Mouse (Mus musculus): Measurements from ENCODE around the gene Farp2. TPM values are rescaled to one million over a fixed set of nuclear protein-coding genes. Genes with fewer than 3 reads are reported as not detected.

Gene Farp2
- polyA plus RNA-seq, 1 experiment from 2014 or later = 6.3 TPM

DNA sequence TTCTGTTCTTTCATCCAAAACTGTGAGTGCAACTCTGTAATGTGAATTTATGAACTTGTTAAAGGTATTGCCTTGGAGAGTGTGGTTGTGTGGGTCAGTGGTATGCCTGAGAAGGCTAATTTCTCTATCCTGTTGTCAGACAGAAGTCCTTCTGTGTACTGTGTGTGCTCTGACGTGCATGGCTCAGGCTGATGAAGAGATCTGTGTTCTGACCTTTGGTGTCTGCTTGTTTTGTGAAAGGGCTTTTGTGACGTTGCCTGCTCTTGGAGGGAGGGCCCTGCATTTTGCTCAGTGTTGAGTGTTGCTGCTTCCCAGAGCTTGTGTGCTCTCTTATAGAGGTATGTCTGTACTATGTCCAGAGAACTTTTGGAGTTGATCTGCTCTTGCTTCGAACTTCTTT, 55.1 kb downstream of the Farp2 start:
- no peak overlapping the region for H3K27ac ChIP-seq (replicated peaks)
- H3K9me3 ChIP-seq = no peaks in the 10 kb centered on the region
- ATAC-seq (ENCODE audit: low read depth) = no peak; the same call in 1 of the 2 replicates
- no peaks in the 10 kb centered on the region for H3K27me3 ChIP-seq
- 44% methylated on average over 3 of the region's 3 CpGs for WGBS
- no peaks in the 10 kb centered on the region for H3K4me1 ChIP-seq (replicated peaks)
- H3K9ac ChIP-seq = no peak overlapping the region
- peaks cover 14% of the 10 kb centered on the region for H3K36me3 ChIP-seq
- no peak overlapping the region for H3K4me2 ChIP-seq
- no peak overlapping the region for H3K4me3 ChIP-seq

DNA sequence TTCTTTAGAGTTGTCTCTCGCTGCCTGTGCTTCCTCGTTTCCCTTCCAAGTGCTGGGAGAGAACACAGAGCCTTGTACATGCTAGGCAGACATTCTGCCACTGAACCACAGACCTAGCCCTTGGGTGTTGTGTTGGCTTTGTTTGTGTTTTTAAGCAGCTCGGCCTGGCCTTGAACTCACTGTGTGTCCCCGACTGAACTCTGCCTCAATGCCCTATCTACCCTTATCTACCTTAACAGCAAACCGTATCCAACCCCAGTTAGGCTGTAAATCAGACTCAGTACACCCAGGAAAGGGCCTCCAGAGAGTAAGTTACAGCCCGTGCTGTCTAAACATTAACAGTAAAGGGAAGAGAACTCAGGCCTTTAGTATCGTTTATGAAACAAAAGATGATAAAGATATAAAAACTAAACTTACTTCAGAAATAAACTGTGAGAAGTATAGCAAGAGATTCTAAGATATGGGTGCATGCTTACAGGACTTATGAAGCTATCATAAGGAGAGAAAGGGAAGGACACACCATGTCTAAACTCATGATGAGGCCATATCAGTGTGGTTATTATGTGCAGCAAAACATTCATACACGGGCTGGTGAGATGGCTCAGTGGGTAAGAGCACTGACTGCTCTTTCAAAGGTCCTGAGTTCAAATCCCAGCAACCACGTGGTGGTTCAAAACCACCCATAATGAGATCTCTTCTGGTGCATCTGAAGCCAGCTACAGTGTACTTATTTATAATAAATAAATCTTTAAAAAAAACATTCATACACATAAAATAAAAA, 56.0 kb downstream of the Farp2 start:
- no peak overlapping the region for H3K4me3 ChIP-seq
- peaks cover 16% of the 10 kb centered on the region for H3K36me3 ChIP-seq
- no peaks in the 10 kb centered on the region for H3K27me3 ChIP-seq
- WGBS = 83% methylated on average over 9 of the region's 9 CpGs
- no peaks in the 10 kb centered on the region for H3K9me3 ChIP-seq
- H3K9ac ChIP-seq = no peak overlapping the region
- ATAC-seq (ENCODE audit: low read depth) = no peak
- no peak overlapping the region for H3K4me2 ChIP-seq
- no peaks in the 10 kb centered on the region for H3K4me1 ChIP-seq (replicated peaks)
- H3K27ac ChIP-seq (replicated peaks) = no peak overlapping the region

DNA sequence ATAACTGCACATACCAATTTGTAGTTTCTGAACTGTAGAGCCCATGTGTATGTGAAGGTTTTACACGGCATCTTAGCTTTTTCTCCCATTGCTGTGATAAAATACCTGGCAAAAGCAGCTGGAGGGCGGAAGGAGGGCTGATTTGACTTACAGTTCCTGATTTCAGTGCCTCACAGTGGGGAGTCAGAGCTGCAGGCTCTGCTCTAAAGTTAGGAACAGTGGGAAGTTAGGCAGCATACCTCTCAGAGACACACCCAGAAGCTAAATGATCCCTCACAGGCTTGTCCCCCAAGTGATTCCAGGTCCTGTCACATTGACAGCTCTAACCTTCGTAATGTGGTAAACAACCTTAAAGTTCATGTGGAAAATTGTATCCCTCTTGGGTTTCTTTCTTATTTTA, 65.2 kb downstream of the Farp2 start:
- ATAC-seq (ENCODE audit: low read depth) = no peak
- no peaks in the 10 kb centered on the region for H3K9me3 ChIP-seq
- 78% methylated on average over 3 of the region's 3 CpGs for WGBS
- H3K4me2 ChIP-seq = no peak overlapping the region
- peaks cover 28% of the 10 kb centered on the region for H3K36me3 ChIP-seq
- H3K9ac ChIP-seq = no peak overlapping the region
- H3K27ac ChIP-seq (replicated peaks) = no peak overlapping the region
- no peaks in the 10 kb centered on the region for H3K4me1 ChIP-seq (replicated peaks)
- no peaks in the 10 kb centered on the region for H3K27me3 ChIP-seq
- H3K4me3 ChIP-seq = no peak overlapping the region

DNA sequence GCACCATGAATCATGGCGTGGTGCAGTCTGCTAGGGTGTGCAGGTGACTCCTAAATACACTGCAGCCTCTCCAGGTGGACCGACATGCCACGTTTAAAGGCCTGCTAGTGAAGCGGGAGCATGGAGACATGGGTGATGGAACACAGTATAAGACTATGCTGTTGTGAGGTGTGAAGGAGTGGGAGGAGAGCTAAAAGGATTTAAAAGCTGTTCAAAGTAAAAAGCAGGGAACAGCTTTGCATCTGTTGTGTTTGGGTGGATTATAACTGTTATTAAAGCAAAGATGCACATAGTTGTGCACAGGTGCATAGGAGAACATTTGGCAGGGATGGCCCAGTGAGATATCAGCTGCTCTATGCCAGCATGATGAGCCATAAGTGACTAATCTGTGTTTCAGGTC, 66.0 kb downstream of the Farp2 start:
- no peak for ATAC-seq (ENCODE audit: low read depth)
- no peaks in the 10 kb centered on the region for H3K4me1 ChIP-seq (replicated peaks)
- no peak overlapping the region for H3K27ac ChIP-seq (replicated peaks)
- no peak overlapping the region for H3K9ac ChIP-seq
- no peaks in the 10 kb centered on the region for H3K9me3 ChIP-seq
- H3K4me2 ChIP-seq = no peak overlapping the region
- no peak overlapping the region for H3K4me3 ChIP-seq
- peaks cover 27% of the 10 kb centered on the region for H3K36me3 ChIP-seq
- 87% methylated on average over 4 of the region's 4 CpGs for WGBS
- H3K27me3 ChIP-seq = no peaks in the 10 kb centered on the region

DNA sequence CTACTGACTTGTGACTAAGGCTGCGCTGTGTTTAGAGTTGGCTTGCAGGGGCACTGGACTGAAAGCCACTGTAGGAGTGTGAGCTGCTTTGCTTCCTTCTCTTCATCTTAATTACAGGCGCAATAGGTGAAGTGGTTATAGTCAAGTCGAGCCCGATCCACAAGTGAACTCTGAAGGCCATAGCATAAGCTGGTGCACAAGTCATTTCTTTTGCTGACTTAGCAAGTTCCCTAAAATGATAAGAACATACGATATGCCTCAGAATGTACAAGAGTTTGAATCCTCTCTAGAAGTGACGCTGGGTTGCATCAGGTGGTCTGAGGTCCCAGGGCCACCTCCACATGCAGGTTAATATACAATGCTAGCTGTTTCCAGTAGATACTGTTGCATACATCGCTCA, 69.7 kb downstream of the Farp2 start:
- no peak for ATAC-seq (ENCODE audit: low read depth)
- no peak overlapping the region for H3K4me2 ChIP-seq
- peaks cover 24% of the 10 kb centered on the region for H3K36me3 ChIP-seq
- H3K27ac ChIP-seq (replicated peaks) = no peak overlapping the region
- 94% methylated on average over 7 of the region's 7 CpGs for WGBS
- no peaks in the 10 kb centered on the region for H3K27me3 ChIP-seq
- H3K9me3 ChIP-seq = no peaks in the 10 kb centered on the region
- no peak overlapping the region for H3K9ac ChIP-seq
- H3K4me1 ChIP-seq (replicated peaks) = no peaks in the 10 kb centered on the region
- H3K4me3 ChIP-seq = no peak overlapping the region

DNA sequence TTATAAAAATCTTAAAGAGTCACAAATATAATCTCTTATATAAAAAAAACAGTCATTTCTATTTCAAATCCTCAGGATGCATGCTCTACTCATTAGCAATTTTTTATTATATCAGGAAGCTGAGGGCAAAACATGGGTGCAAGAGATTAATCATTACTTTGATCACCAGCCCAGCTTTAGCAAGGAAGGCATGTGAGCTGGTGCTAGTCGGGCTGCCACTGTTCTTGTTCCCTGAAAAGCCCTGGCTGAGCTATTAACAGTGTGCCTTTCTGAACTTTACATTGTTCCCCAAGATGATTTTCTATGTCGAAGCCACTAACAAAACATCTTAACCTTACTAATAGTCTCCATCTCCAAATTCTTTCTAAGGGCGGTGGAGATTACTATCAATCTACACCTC, 76.5 kb downstream of the Farp2 start:
- H3K4me3 ChIP-seq = no peak overlapping the region
- no peaks in the 10 kb centered on the region for H3K4me1 ChIP-seq (replicated peaks)
- H3K27me3 ChIP-seq = no peaks in the 10 kb centered on the region
- no peak overlapping the region for H3K9ac ChIP-seq
- no peak overlapping the region for H3K4me2 ChIP-seq
- H3K36me3 ChIP-seq = 0 out of 2 replicates have a peak, but pooled peaks cover 8% of the 10 kb centered on the region
- H3K9me3 ChIP-seq = no peaks in the 10 kb centered on the region
- 80% methylated on average over 3 of the region's 3 CpGs for WGBS
- H3K27ac ChIP-seq (replicated peaks) = no peak overlapping the region
- ATAC-seq (ENCODE audit: low read depth) = no peak

DNA sequence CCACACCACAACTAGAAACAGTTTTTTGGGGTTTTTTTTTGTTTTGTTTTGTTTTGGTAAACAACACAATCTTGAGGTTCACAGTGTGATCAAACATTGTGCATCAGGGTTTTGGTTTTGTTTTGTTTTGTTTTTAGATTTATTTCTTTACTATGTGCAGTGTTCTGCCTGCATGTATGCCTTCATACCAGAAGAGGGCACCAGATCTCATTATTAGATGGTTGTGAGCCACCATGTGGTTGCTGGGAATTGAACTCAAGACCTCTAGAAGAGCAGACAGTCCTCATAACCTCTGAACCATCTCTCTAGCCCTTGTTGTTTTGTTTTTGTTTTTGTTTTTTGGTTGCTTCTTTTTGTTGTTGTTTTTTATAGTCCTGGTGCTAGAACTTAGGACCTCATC, 82.1 kb downstream of the Farp2 start:
- Histone ChIP-seq H3K9ac (no peak overlapping the region), H3K27ac (replicated peaks) (no peak overlapping the region), H3K9me3 (no peaks in the 10 kb centered on the region), H3K36me3 (no peaks in the 10 kb centered on the region), H3K4me1 (replicated peaks) (no peaks in the 10 kb centered on the region), H3K4me2 (no peak overlapping the region), H3K27me3 (no peaks in the 10 kb centered on the region), H3K4me3 (no peak overlapping the region)
- no peak for ATAC-seq (ENCODE audit: low read depth)

DNA sequence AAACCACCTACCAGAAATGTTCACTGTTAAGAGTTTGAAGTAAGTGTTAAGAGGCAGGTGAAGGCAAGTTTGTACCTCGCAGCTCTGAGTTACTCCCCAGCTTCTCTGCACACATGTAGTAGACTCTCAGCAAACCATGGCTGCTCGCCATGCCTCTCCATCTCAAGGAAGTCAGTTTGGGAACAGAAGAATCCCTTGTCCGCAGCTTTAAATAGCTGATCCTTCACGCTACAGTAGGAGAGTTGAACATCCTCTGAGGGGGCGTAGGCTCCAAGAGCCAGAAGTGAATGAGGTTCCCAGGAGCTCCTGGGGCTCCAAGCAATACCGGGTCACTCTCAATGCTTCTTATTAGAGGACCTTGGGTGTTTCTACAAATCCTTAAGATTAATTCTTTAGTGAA, 84.0 kb downstream of the Farp2 start:
- H3K9me3 ChIP-seq = no peaks in the 10 kb centered on the region
- no peaks in the 10 kb centered on the region for H3K27me3 ChIP-seq
- no peak overlapping the region for H3K4me2 ChIP-seq
- 74% methylated on average over 6 of the region's 6 CpGs for WGBS
- H3K36me3 ChIP-seq = no peaks in the 10 kb centered on the region
- no peak overlapping the region for H3K9ac ChIP-seq
- no peaks in the 10 kb centered on the region for H3K4me1 ChIP-seq (replicated peaks)
- no peak overlapping the region for H3K4me3 ChIP-seq
- no peak for ATAC-seq (ENCODE audit: low read depth)
- no peak overlapping the region for H3K27ac ChIP-seq (replicated peaks)

DNA sequence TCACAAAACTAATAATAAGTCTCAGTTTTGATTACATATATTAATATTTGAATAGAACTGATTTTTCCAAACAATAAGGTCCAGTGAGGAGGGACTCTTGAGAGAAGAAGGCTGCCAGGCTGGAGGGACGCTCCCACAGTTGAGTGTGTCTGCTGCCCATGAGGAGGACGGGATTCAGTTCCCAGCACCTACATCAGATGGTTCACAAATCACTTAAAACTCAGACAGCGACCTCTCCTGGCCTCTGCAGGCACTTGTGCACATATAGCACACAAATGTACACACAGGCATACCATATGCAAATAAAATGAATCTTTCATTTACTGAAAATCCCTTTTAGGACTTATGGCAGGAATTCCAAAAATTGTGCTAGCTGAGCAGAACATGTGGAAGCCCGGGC, 91.0 kb downstream of the Farp2 start:
- 87% methylated on average over 4 of the region's 4 CpGs for WGBS
- no peak for ATAC-seq (ENCODE audit: low read depth)

DNA sequence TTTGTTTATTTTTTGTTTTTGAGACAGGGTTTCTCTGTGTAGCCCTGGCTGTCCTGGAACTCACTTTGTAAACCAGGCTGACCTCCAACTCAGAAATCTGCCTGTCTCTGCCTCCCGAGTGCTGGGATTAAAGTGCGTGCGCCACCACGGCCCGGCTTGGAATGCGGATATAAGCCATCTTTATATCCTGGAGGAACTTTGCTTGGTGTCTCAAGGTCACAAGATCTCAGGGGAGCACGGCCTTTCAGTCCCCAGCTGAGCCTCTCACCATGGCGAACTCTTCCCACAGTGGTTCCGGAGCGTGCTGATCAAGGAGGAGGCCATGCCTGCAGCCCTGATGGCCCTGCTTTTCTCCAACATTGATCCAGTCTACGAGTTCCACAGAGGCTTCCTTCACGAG, 92.0 kb downstream of the Farp2 start:
- Histone ChIP-seq H3K36me3 (0 out of 2 replicates have a peak, but pooled peaks cover 7% of the 10 kb centered on the region), H3K4me2 (no peak overlapping the region), H3K4me3 (no peak overlapping the region), H3K27ac (replicated peaks) (no peak overlapping the region), H3K27me3 (no peaks in the 10 kb centered on the region), H3K4me1 (replicated peaks) (no peaks in the 10 kb centered on the region), H3K9ac (no peak overlapping the region), H3K9me3 (no peaks in the 10 kb centered on the region)
- ATAC-seq (ENCODE audit: low read depth) = no peak
- WGBS = 93% methylated on average over 12 of the region's 12 CpGs

More for the DNA sequence above, 91.0 kb downstream of the Farp2 start:
- Histone ChIP-seq H3K9me3 (no peaks in the 10 kb centered on the region), H3K4me3 (no peak overlapping the region), H3K4me2 (no peak overlapping the region), H3K27me3 (no peaks in the 10 kb centered on the region), H3K27ac (replicated peaks) (no peak overlapping the region), H3K4me1 (replicated peaks) (no peaks in the 10 kb centered on the region), H3K36me3 (0 out of 2 replicates have a peak, but pooled peaks cover 7% of the 10 kb centered on the region), H3K9ac (no peak overlapping the region)

DNA sequence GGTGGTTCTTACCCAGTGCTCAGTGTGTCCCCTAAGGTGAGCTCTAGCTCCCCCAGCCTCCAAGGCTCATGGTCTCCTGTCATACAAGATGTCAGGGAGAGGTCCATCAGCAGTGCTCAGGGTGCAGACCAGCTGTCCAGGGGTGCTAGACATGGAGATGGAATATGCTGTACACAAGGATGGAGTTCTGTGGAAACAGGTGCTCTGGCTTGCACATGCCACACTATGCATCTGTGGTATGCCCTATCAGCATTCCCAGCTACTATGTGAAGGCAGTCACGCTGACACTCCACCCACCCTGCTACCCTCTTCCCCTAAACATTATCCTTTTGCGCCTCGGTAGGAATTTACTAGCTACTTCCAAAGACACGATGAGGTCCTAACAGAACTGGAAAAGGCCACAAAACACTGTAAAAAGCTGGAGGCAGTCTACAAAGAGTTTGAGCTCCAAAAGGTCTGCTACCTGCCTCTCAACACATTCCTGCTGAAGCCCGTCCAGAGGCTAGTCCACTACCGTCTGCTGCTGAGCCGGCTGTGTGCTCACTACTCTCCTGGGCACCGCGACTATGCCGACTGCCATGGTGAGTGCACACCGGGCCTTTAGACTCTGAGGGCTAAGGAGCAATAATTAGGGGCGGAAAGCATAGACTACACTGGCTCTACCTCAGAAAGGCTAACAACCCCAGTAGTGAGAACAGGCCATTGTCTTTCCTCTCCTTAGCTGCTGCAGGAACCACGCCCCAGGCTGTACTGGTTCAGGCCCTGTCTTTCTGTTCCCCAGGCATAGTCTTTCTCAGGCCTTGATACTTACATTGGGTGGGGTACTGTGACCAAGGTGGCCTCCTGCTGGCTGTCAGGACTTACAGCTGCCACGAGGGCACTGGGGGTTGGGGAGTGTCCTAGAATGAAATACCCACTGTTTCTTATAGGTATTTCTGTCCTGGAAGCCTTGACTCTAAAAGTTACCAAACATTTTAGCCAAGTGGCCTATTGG, 95.5 kb downstream of the Farp2 start:
- Histone ChIP-seq H3K9ac (no peak overlapping the region), H3K27me3 (no peaks in the 10 kb centered on the region), H3K4me1 (replicated peaks) (no peaks in the 10 kb centered on the region), H3K4me3 (no peak overlapping the region), H3K36me3 (0 out of 2 replicates have a peak, but pooled peaks cover 7% of the 10 kb centered on the region), H3K27ac (replicated peaks) (no peak overlapping the region), H3K9me3 (no peaks in the 10 kb centered on the region), H3K4me2 (no peak overlapping the region)
- ATAC-seq (ENCODE audit: low read depth) = no peak
- 66% methylated on average over 14 of the region's 14 CpGs for WGBS

DNA sequence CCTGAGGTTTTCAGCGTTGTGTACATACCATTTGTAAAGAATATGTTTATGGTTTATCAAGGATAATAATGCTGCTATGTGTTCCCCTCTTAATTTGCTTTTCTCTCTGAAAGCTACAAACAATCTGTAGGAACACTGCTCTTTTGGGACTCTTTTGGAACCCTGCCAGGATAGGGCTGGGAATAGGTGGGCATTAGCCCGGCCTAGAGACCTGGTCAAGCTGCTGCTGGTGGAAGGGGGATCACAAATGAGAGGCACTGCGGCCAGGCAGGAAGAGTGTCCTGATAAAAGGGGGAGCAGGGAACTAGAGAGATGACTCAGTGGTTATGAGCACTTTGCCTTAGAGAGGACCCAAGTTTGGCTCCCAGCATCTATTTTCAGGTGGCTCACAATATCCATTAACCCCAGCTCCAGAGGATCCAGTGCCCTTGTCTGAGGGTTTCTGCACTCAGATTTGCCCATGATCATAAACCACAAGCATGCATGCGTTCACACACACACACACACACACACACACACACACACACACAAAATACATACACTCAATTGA, 96.9 kb downstream of the Farp2 start:
- WGBS = 86% methylated on average over 4 of the region's 4 CpGs
- Histone ChIP-seq H3K36me3 (0 out of 2 replicates have a peak, but pooled peaks cover 6% of the 10 kb centered on the region), H3K9me3 (no peaks in the 10 kb centered on the region), H3K4me1 (replicated peaks) (no peaks in the 10 kb centered on the region), H3K4me2 (no peak overlapping the region), H3K27me3 (no peaks in the 10 kb centered on the region), H3K27ac (replicated peaks) (no peak overlapping the region), H3K9ac (no peak overlapping the region), H3K4me3 (no peak overlapping the region)
- no peak for ATAC-seq (ENCODE audit: low read depth)
